Mouse (Mus musculus) midbrain, embryonic 16.5 days (tissue): ENCODE data around the gene Nfib. TPM values are rescaled to one million over a fixed set of nuclear protein-coding genes. Genes with fewer than 3 reads are reported as not detected.
A peak's percentile ranks its signal among the peaks of the same experiment; 100 is the strongest.

Experiments used
- ATAC-seq: fragments of 200-750 bp; cut with Nextera tagmentation; 2 replicates; pipeline ENCODE4 v1.8.0; 2017; ENCODE audit warnings: moderate TSS enrichment
- H3K27ac ChIP-seq: fragments of 300-500 bp; sonication (generic); 2 replicates; pipeline ENCODE4 v1.5.1; 2014; ENCODE audit warnings: mild to moderate bottlenecking, low read length, mixed read lengths
- H3K27me3 ChIP-seq: fragments of 300-500 bp; sonication (generic); 2 replicates; pipeline ENCODE4 v1.6.1; 2014; ENCODE audit warnings: low read depth, low read length, mixed read lengths; ENCODE audit not compliant: control insufficient read depth, insufficient read depth
- H3K36me3 ChIP-seq: fragments of 300-500 bp; sonication (generic); 2 replicates; pipeline ENCODE4 v1.6.1; 2014; ENCODE audit warnings: mild to moderate bottlenecking, low read length, moderate library complexity, mixed read lengths; ENCODE audit not compliant: control insufficient read depth, insufficient read depth
- H3K4me1 ChIP-seq: fragments of 300-500 bp; sonication (generic); 2 replicates; pipeline ENCODE4 v1.6.1; 2014; ENCODE audit warnings: mild to moderate bottlenecking, low read length, mixed read lengths; ENCODE audit not compliant: control insufficient read depth, insufficient read depth
- H3K4me2 ChIP-seq: fragments of 300-500 bp; sonication (generic); 2 replicates; pipeline ENCODE4 v1.6.1; 2014; ENCODE audit warnings: mild to moderate bottlenecking, low read length, mixed read lengths
- H3K4me3 ChIP-seq: fragments of 300-500 bp; sonication (generic); 2 replicates; pipeline ENCODE4 v1.5.1; 2014; ENCODE audit warnings: low read depth, mild to moderate bottlenecking, low read length, moderate library complexity, mixed read lengths
- H3K9ac ChIP-seq: fragments of 300-500 bp; sonication (generic); 2 replicates; pipeline ENCODE4 v1.6.1; 2014; ENCODE audit warnings: low read depth, low read length, mixed read lengths
- H3K9me3 ChIP-seq: fragments of 300-500 bp; sonication (generic); replicated peaks from 2 replicates; pipeline ENCODE4 v1.6.1; 2014; ENCODE audit warnings: mild to moderate bottlenecking, low read length, mixed read lengths; ENCODE audit not compliant: control insufficient read depth, poor library complexity, severe bottlenecking
- whole genome bisulfite sequencing: fragments of 180-500 bp; shearing (Covaris S2); extraction: QIAGEN DNeasy Blood & Tissue Kit; methylation state at CpG from one replicate; pipeline ENCODE4 v1.1.7; 2014; 5-methylcytosine and 5-hydroxymethylcytosine counted together
- polyA plus RNA-seq: library from polyadenylated mRNA; unstranded; fragments of >200 nt; fragmentation: Nextera tagmentation; extraction: Ambion mirVana; gene quantifications from 2 replicates; pipeline ENCODE4 v1.2.1, GENCODE M21; 2015

The Nfib gene
- polyA plus RNA-seq, 1 experiment from 2014 or later = 47.2 TPM

DNA sequence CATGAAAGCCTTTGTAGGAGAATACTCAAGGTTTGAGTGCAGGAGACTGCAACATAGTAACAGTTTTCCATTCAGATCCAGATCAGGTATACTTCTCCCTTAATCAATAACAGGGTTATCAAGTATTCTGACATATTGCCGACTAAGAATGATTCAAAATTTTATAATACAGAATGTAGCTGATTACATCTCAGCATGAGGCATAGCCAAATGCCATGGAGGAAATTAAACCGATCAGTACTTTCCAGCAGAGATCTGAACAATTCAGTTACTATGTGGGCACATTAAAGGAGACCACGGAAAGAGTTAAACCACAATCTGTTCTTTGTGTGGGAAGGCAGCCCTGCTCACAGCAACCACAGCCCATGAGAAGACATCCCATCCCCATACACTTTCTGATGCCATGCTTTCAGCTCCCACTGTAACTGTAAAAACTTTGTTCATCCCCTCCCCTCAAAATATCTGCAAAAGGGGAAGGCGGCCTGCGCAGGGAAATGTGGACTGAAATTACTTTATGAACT is 204.9 kb downstream of the Nfib start:
- Histone ChIP-seq H3K9me3 (no peaks in the 10 kb centered on the region), H3K27ac (peak overlapping the region; percentile 30), H3K27me3 (no peaks in the 10 kb centered on the region), H3K9ac (peak overlapping the region; percentile 12), H3K4me3 (peak overlapping the region; percentile 34), H3K36me3 (no peaks in the 10 kb centered on the region), H3K4me2 (peak overlapping the region; percentile 44), H3K4me1 (peaks cover 8% of the 10 kb centered on the region)
- no peak for ATAC-seq
- 52% methylated on average over 5 of the region's 5 CpGs for WGBS

DNA sequence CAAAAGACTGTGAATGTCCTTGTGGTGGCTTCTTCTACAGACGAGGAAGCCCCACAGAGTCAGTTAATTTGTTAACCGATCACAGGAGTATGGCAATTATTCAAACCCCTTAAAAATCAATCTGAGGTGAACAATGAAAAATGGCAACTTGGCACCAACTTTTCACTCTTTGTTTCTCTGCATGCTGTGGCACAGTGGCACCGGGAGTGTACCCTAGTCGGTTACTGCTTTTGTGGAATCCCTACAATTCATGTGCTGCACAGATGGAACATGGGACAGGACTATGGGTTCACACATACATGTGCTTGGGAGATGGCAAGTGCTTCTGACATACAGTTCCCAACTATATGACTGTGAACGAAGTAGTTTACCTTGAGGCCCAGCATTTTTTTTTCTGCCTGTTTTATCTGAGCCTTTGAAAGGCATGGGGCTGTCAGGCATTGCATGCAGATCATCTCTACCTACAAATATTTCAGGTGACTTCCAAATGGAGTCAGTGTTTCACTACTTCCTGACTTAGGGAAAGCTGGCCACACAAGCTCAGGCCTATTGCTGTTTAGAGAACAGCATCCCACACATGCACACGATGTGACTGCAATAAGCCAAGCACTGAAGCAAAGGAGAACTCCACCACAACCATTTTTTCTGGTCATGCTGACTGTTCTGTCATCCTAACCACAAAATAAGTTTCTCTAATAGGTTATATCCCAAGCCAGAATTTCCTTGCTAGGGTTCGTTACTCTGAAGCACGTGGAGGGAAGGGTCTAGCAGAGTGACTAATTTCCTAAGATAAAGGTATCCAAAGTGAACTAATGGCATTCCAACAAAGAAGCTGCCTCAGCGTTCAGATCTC is 205.6 kb downstream of the Nfib start:
- 51% methylated on average over 9 of the region's 9 CpGs for WGBS
- H3K9me3 ChIP-seq = no peaks in the 10 kb centered on the region
- peak overlapping the region; percentile 6 for H3K9ac ChIP-seq
- H3K4me2 ChIP-seq = peak overlapping the region; percentile 44
- peaks cover 5% of the 10 kb centered on the region for H3K4me1 ChIP-seq
- no peak; the same call in 1 of the 2 replicates for ATAC-seq
- peak overlapping the region; percentile 30 for H3K27ac ChIP-seq
- no peaks in the 10 kb centered on the region for H3K27me3 ChIP-seq
- H3K36me3 ChIP-seq = no peaks in the 10 kb centered on the region
- H3K4me3 ChIP-seq = peak overlapping the region; percentile 34

GRCm38 (mm10) chr4:82499238-82499637 is 206.3 kb downstream of the Nfib start:
- peaks cover 4% of the 10 kb centered on the region; the same call in 1 of the 2 replicates for H3K4me1 ChIP-seq
- peak overlapping the region; percentile 6; the same call in 1 of the 2 replicates for H3K9ac ChIP-seq
- H3K36me3 ChIP-seq = no peaks in the 10 kb centered on the region
- 56% methylated on average over 5 of the region's 5 CpGs for WGBS
- ATAC-seq = peak; percentile 49; the same call in 1 of the 2 replicates
- H3K4me2 ChIP-seq = peak overlapping the region; percentile 44
- H3K9me3 ChIP-seq = no peaks in the 10 kb centered on the region
- H3K27ac ChIP-seq = peak overlapping the region; percentile 64
- H3K4me3 ChIP-seq = peak overlapping the region; percentile 34
- no peaks in the 10 kb centered on the region for H3K27me3 ChIP-seq

DNA sequence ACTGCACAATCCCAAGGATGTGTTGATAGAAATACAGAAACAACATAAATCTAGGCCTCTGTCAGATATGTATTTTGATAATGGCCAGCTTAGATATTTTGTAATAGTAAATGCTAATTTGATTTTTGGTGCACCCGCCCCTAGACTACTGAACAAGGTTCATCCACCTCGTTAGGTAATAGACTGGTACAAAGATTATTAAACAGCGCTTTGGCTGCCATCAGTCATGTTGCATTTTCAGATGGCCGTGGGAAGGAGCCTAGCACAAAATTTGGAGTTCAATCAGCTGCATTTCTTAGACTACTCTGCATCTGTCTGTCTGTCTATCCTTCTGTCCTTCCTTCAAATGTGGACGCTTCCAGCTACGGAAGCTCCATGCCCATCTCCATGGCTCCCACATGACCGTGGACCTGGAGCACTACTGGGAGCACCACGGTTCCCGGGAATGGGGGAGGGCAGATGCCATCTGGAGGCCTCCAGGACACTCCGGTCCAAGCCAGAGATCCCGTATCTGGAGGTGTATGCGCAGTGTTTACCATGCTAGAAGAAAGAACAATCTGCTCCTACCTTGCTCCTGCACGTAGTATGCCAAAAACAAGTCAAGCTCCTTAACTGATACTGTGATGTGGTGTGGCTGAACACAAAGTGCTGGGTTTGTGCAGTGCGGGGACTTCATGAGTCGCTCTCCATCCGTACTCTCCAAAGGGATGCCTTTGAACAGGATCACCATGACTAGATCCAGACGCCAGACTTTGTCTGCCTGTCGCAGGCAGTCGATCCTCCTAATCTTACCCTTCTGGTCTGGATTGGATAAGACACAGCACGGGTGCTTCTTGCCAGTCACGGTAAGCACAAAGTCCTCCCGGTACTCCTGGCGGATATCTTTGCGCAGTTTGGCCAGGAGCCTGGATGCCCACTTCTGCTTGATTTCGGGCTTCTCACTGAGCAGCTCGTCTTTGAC is 207.6 kb downstream of the Nfib start:
- Histone ChIP-seq H3K4me3 (peak overlapping the region; percentile 26), H3K4me1 (peaks cover 4% of the 10 kb centered on the region; the same call in 1 of the 2 replicates), H3K27ac (peak overlapping the region; percentile 68), H3K36me3 (no peaks in the 10 kb centered on the region), H3K4me2 (peak overlapping the region; percentile 39), H3K27me3 (no peaks in the 10 kb centered on the region), H3K9me3 (no peaks in the 10 kb centered on the region), H3K9ac (peak overlapping the region; percentile 31; the same call in 1 of the 2 replicates)
- no peak for ATAC-seq
- WGBS = 75% methylated on average over 26 of the region's 26 CpGs

GRCm38 (mm10) chr4:82497141-82497566 is 208.4 kb downstream of the Nfib start:
- Histone ChIP-seq H3K4me3 (peak overlapping the region; percentile 13), H3K27me3 (no peaks in the 10 kb centered on the region), H3K36me3 (no peaks in the 10 kb centered on the region), H3K4me2 (peak overlapping the region; percentile 39), H3K9ac (peak overlapping the region; percentile 8; the same call in 1 of the 2 replicates), H3K4me1 (peaks cover 6% of the 10 kb centered on the region; the same call in 1 of the 2 replicates), H3K9me3 (no peaks in the 10 kb centered on the region), H3K27ac (peak overlapping the region; percentile 15; the same call in 1 of the 2 replicates)
- 75% methylated on average over 8 of the region's 8 CpGs for WGBS
- ATAC-seq = no peak

DNA sequence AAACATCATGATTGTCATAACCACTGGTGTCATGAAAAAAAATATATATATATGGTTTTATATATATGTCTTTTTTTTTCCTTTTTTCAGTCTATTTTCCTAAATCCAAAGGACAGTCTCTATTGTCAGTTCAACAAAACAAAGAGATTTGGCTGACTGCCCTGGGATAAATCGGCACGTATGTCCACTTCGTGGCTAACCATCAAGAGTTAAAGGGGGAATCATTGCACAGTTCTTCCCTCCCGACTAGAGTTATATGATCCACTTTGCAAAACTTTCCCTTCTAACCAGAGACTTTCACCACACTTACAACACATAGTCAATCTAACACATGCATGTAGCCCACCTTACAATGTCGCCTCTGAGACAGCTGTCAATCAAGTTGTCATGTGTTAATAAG is 209.2 kb downstream of the Nfib start:
- H3K9ac ChIP-seq = no peak overlapping the region
- H3K9me3 ChIP-seq = no peaks in the 10 kb centered on the region
- H3K27ac ChIP-seq = peak overlapping the region; percentile 8; the same call in 1 of the 2 replicates
- peak overlapping the region; percentile 13 for H3K4me3 ChIP-seq
- H3K4me1 ChIP-seq = peaks cover 6% of the 10 kb centered on the region; the same call in 1 of the 2 replicates
- H3K4me2 ChIP-seq = peak overlapping the region; percentile 39
- 51% methylated on average over 5 of the region's 5 CpGs for WGBS
- H3K36me3 ChIP-seq = no peaks in the 10 kb centered on the region
- H3K27me3 ChIP-seq = no peaks in the 10 kb centered on the region
- ATAC-seq = no peak

DNA sequence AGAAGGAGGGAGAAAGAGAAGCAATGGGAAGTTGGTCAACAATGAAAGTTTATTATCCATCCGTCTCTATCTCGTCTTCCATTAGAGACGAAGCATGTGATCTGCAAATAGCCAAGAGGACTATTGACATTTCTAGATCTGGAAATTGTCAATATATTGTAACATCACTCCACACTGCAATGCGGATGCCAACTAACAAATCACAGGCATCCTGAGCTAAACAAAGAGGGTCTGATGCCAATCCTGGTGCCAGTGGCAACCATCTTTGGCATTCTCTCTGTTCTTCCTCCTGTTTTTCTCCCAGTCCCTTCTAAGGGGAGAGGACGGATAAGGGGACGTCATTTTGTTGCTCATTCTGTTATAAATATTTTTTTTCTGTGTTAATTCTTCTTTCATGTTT is 209.9 kb downstream of the Nfib start:
- no peak for ATAC-seq
- no peaks in the 10 kb centered on the region for H3K9me3 ChIP-seq
- H3K27me3 ChIP-seq = no peaks in the 10 kb centered on the region
- H3K36me3 ChIP-seq = no peaks in the 10 kb centered on the region
- WGBS = 76% methylated on average over 6 of the region's 6 CpGs
- peak overlapping the region; percentile 39 for H3K4me2 ChIP-seq
- H3K4me1 ChIP-seq = peaks cover 6% of the 10 kb centered on the region; the same call in 1 of the 2 replicates
- peak overlapping the region; percentile 4 for H3K4me3 ChIP-seq
- H3K9ac ChIP-seq = no peak overlapping the region
- H3K27ac ChIP-seq = peak overlapping the region; percentile 71

GRCm38 (mm10) chr4:82494829-82495228 is 210.7 kb downstream of the Nfib start:
- Histone ChIP-seq H3K4me1 (peaks cover 10% of the 10 kb centered on the region; the same call in 1 of the 2 replicates), H3K36me3 (no peaks in the 10 kb centered on the region), H3K4me3 (no peak overlapping the region), H3K4me2 (peak overlapping the region; percentile 28; the same call in 1 of the 2 replicates), H3K27ac (peak overlapping the region; percentile 31; the same call in 1 of the 2 replicates), H3K27me3 (no peaks in the 10 kb centered on the region), H3K9me3 (no peaks in the 10 kb centered on the region), H3K9ac (no peak overlapping the region)
- 59% methylated on average over 10 of the region's 10 CpGs for WGBS
- ATAC-seq = peak; percentile 57; the same call in 1 of the 2 replicates
